Mouse (Mus musculus) brain, embryonic 14.5 days (tissue): ENCODE measurements around the gene Sema3b. TPM values are rescaled to one million over a fixed set of nuclear protein-coding genes. Genes with fewer than 3 reads are reported as not detected.
A peak's percentile ranks its signal among the peaks of the same experiment; 100 is the strongest.
"Not testable (repeated sequence)": the region's sequence is repeated elsewhere in the genome, so short reads cannot be mapped to it uniquely, and the experiment has no call there.

Experiments used
- DNase-seq: peaks from one replicate; pipeline ENCODE4 v3.0.0-alpha.2; 2011; ENCODE audit warnings: low read depth
- CTCF ChIP-seq: fragments of 200-500 bp; IDR thresholded peaks from 2 replicates; pipeline ENCODE4 v1.5.1; 2012; ENCODE audit warnings: inconsistent platforms, mild to moderate bottlenecking, moderate library complexity, borderline replicate concordance; ENCODE audit not compliant: insufficient read depth, insufficient read length; ENCODE audit errors: extremely low read depth
- POLR2A ChIP-seq: fragments of 200-500 bp; IDR thresholded peaks from 2 replicates; pipeline ENCODE4 v1.6.1; 2012; ENCODE audit warnings: mild to moderate bottlenecking, inconsistent platforms, borderline replicate concordance; ENCODE audit not compliant: poor library complexity, insufficient read depth, insufficient read length, severe bottlenecking; ENCODE audit errors: extremely low read depth
- polyA plus RNA-seq: library from polyadenylated mRNA; depleted of rRNA; stranded (reverse); fragments of >200 nt; gene quantifications from 2 replicates; pipeline ENCODE4 v1.2.3, GENCODE M21; 2012

Gene Sema3b
- polyA plus RNA-seq, 1 experiment, result 6.7 TPM

DNA sequence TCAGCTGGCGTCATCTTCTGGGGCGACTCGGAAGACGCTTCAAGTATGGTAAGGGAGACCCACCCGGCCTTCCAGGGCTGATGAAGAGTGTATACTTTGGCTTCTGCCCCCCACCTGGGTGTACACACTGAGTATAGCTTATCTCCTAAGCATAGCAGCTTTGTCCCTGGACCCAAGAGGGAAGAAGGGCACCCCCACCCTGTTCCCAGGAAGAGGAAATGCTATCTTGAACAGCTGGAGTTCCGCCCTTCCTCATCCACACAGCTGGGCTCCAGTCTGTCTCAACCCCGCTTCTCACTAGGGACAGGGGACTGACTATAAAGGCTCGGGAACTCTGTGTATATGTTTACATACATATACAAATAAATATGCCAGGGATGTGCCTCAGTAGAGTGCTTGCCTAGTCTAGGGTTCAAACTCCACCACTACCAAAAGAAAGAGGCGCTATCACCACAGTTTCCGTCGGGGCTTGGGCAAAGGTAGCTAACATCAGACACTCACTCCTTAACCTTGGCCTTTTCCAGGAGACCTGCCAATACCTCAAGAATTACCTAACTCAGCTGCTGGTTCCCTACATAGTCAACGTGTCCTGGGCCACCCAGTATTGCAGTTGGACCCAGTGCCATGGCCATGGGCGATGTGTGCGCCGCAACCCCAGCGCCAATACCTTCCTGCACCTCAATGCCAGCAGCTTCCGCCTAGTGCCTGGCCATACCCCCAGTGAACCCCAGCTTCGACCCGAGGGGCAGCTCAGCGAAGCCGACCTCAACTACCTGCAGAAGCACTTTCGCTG is 37.3 kb downstream of the Sema3b start:
- TF ChIP-seq CTCF (no peak), POLR2A (no peak)
- DNase-seq, result no peak

DNA sequence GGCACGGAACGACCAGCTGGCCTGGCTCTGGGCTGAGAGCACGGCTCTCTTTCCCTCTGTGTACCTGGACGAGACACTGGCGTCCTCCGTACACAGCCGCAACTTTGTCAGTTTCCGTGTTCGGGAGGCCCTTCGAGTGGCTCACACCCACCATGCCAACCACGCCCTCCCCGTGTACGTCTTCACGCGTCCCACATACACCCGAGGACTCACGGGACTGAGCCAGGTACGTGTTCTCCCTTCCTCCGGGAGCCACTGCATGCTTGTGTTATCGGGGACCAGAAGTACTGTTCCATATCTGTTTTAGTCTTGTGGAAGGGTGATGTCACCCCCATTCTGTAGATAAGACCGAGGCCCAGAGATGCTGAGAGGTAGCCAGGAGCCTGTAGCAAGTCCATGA is 38.2 kb downstream of the Sema3b start:
- TF ChIP-seq POLR2A (no peak), CTCF (no peak)
- no peak for DNase-seq

DNA sequence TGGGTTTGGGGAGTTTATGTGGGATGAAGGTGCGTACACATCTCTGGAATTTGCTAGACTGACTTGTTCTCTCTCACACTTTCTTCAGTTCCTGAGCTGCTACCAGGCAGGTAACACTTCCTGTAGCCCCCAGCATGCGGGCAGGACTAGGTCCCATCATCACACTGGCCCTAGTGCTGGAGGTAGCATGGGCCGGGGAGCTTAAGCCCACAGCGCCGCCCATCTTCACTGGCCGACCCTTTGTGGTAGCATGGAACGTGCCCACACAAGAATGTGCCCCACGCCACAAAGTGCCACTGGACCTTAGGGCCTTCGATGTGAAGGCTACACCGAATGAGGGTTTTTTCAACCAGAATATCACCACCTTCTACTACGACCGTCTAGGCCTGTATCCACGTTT is 39.0 kb downstream of the Sema3b start:
- TF ChIP-seq CTCF (no peak), POLR2A (no peak)
- DNase-seq, result no peak

DNA sequence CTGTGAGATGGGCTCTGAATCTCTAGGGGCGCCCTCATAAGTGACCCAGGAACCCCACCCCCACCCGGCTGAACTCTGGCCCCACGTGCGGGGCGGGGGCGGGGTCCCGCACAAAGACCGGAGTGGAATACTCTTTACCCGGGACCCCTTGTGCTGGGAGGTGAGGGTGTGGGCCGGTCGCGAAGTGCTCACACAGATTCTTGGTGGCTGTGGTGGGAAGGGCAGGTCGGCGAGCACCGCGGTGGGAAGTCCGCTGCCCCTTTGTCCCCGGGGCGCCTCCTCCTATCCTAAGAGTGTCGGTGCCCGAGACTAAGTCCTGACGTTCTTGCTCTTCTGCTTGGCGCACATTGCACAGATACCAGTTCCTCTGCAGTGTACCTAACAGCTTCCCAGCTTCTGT is 39.8 kb downstream of the Sema3b start:
- TF ChIP-seq CTCF, result no peak
- TF ChIP-seq POLR2A, result no peak
- DNase-seq, result no peak

DNA sequence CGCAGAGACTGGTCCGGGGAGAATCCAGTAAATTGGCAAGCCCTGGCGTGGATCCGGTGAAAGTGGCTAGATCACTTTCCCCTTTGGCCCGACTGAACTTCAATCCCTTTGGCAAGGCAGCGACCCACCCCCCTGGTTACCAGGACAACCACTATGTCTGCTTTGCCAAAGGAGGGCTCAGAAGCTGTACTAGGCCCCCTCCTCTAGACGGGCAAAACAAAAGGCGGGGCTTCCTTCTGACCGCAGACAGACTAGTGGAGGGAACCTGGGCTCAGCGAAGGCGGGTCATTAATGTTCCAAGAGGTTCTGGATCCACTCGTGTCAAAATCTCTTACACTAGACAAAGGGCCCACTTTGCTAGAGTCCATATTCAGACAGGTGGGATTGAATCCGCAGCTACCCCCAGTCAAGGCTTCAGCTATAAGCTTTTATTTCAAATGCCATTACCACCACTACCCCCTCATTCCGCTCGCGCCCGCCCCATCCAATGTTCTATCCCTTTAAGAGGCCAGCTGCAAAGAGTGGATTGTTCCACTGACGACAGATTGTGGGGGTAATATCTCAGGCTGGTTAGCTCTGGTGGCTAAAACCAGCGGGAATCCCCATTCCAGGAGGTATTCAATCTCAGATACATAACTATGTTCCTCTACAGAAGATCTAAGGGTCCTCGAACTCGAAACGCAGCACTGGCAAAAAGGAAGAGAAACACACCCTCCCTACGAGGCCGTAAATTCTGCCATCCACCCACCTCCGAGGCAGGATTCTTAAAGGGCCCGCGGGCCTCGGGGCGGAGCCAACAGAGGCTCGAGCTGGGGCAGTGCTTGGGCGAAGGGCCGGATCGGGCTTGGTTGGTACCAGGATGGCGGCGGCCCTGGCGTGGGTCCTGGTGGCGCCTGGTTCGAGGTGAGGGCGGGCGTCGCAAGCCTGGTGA is 40.4 kb downstream of the Sema3b start:
- peak; percentile 74; the same call in 1 of the 2 replicates for TF ChIP-seq POLR2A
- no peak for TF ChIP-seq CTCF
- peak; percentile 96 for DNase-seq

DNA sequence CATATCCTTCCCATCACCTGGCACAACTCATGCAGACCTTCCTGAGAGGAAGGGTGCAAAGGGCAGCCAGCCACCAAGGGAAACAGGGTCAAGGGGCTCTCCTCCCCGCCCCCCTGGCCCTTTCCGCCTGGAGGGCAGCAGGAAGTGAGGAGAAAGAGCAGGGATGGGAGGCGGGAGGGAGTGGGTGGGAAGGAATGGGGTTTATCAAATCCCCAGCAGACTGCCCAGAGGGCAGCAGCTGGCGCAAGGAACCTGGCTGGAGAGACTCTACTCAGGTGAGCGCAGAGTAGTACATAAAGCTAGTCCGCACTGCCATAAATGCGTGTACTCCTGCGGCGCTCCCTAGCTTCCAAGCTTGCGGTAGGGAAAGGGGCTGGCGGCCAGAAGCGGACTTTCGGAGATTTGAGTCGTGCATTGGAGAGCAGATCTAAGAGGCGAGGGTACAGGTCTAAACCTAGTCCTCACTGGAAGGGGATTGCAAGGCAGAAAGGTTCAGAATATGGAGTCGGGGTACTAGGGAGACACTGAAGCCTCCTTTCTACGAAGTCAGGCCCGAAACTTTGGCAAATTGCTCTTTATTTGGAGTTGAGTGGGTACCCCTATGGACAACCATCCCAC is 41.2 kb downstream of the Sema3b start, which contains the start of gene Hyal2:
Gene Hyal2 (plus strand): TSS at position 244 of the 618 bp plus-strand sequence.
- no peak for DNase-seq
- TF ChIP-seq POLR2A (no peak), CTCF (no peak)

DNA sequence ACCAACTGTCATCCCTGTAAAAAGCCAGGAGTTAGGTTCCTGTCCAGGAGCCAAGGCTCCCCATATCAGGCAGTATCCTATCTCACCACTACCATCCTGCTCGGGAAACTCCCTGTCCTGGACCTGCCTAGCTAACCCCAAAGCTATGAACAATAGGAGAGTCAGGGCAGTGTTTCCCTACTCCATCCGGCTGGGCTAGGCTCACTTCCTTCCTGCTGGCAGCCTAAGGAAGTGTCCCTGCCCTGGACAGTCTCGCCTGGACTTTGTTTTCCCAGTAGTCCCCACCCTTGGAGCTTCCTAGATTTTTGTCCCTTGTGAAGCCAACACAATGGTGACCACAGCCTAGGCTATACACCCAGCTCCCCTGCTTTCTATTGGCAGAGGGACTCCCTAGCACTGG is 42.2 kb downstream of the Sema3b start:
- TF ChIP-seq POLR2A (no peak), CTCF (no peak)
- DNase-seq, result no peak

DNA sequence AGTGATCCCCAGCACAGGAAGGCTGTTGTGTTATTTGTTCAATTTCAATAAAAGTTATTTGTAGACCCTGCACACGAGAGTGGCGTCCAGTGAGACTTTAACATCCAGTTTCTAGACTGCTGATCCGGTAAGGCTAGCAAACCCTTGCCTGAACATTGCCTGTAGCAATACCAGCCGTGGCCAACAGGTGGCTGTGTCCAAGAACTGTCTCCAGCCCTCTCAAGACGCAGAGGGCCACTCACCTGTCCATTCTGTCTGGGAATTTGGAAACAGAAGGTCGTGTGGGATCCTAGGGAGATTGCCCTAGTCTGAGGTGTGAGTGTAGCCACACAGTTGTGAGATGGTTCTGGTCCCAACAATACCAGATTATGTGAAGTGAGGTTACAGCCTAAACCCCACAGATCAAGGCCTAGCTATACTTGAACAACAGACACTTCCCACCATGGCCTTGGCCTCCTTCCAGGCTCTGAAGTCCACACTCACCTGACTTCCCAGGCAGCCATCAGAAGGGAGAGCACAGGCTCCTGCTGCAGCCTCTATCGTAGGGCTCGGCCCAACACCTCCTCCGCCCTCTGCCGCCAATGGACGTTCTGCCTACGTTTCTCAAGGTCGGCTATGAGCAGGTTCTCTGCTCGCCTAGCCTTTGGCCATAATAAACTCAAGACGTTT is 42.9 kb downstream of the Sema3b start:
- TF ChIP-seq CTCF (peak; percentile 81), POLR2A (no peak)
- peak; percentile 75 for DNase-seq

DNA sequence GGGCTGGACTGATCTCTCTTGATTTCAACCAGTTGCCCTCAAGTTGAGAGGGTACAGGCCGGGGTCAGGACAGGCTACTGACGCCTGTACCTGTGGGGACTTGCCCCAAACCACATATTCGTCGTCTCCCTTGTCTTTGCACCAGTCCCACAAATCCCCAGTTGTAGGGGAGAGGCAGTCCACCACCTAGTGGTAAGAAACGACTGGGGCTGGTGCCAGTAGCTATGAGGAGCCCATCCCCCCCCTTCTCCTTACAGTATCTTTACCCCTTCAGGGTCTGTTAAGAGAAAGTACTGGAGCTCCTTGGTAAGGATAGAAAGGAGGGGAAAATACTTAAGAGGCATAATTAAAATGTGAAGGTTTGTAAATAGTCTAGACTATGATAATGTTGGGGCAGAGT is 43.5 kb downstream of the Sema3b start:
- DNase-seq, result not testable (repeated sequence)
- 0 out of 2 replicates have a peak, but pooled peaks have one; percentile 21 for TF ChIP-seq CTCF

DNA sequence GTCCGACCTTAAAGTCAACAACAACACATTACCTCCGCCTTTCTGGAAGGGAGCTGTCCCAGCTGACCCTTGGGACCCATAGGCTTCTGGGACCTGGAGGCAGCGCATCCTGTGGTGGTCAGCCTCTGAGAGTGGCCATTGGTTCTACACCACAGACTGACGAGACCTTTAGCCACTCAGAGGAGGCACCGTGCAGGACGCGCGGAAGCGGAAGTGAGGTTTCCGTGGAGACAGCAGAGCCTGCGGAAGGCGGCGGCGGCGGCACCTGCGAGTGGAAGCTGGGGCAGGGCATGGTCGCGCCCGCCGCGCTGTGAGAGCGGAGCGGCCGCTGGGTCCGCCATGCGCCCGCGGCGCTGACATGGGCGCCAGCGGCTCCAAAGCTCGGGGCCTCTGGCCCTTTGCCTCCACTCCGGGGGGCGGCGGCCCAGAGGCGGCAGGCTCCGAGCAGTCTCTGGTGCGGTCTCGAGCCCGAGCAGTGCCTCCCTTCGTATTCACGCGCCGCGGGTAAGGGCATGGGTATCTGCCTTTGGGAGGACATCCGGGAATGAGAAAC is 45.9 kb downstream of the Sema3b start, which contains the start of gene Tusc2:
Gene Tusc2 (plus strand): TSS at position 227 of the 553 bp plus-strand sequence.
- DNase-seq, result peak; percentile 97
- TF ChIP-seq CTCF (no peak), POLR2A (peak; percentile 83)
